Mouse (Mus musculus): Measurements from ENCODE around the gene Metap2. TPM values are rescaled to one million over a fixed set of nuclear protein-coding genes. Genes with fewer than 3 reads are reported as not detected.

The Metap2 gene
- polyA plus RNA-seq, 1 experiment from 2014 or later = 290 TPM

DNA sequence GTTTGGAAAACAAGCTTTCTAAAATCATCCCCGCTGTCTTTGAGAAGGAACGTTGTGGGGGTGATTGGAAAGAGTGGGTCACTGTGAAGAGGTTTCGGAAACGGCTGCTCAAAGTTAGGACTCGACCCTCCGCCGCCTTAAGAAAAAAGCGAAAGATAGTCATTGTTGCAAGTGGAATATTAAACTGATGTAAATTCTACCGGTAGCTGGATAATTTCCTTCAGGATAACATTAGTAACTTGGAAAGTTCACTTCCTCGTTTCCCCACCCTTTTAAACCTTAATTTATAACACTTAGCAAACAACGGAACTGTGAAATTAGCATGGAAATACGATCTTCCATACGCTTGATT, 62.5 kb downstream of the Metap2 start:
- Histone ChIP-seq H3K9ac (peak overlapping the region; percentile 83), H3K27me3 (replicated peaks) (peaks cover 68% of the 10 kb centered on the region), H3K4me2 (peak overlapping the region; percentile 98), H3K27ac (peak overlapping the region; percentile 79; the same call in 1 of the 2 replicates), H3K36me3 (no peaks in the 10 kb centered on the region), H3K4me1 (peaks cover 51% of the 10 kb centered on the region), H3K4me3 (peak overlapping the region; percentile 83), H3K9me3 (replicated peaks) (no peaks in the 10 kb centered on the region)
- ATAC-seq = no peak
- 8% methylated on average over 13 of the region's 13 CpGs for WGBS (ENCODE audit: insufficient replicate concordance)

DNA sequence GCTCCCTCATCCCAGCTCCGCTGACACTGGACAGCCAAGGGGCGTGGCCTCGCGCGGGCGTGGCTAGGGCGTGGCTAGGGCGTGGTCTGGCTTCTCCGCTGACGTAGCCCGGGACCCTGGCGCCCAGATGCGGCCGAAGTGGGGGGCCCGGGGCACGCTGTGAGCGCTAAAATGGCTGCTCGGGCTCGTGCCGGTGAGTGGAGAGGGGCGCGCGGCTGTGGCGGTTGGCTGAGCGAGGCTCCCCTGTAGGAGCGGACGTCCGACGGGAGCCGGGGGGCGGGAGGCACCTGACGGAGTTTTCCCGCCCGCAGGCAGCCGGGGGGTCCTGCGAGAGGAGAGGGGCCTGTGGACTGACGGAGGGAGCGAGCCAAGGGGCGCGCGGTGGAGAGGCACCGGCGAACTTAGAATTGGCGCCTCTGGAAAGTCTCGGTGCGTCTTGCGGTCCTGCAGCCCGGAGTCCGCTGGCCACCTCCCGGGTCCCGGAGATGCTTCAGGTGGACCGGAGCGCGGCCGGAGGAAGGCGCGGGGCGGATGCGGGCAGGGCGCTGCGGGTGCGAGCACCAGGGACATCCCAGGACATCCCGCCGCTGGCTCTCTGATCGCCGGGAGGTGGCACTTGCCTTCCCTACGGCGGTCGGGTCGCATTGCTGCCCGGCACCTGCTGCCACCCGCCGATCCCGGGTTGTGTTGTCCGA, 63.0 kb downstream of the Metap2 start:
- peak; percentile 91 for ATAC-seq
- no peaks in the 10 kb centered on the region for H3K36me3 ChIP-seq
- WGBS (ENCODE audit: insufficient replicate concordance) = 1% methylated on average over 74 of the region's 75 CpGs
- peak overlapping the region; percentile 83 for H3K4me3 ChIP-seq
- no peaks in the 10 kb centered on the region for H3K9me3 ChIP-seq (replicated peaks)
- peaks cover 51% of the 10 kb centered on the region for H3K4me1 ChIP-seq
- peaks cover 68% of the 10 kb centered on the region for H3K27me3 ChIP-seq (replicated peaks)
- H3K27ac ChIP-seq = peak overlapping the region; percentile 79
- peak overlapping the region; percentile 83 for H3K9ac ChIP-seq
- H3K4me2 ChIP-seq = peak overlapping the region; percentile 98

DNA sequence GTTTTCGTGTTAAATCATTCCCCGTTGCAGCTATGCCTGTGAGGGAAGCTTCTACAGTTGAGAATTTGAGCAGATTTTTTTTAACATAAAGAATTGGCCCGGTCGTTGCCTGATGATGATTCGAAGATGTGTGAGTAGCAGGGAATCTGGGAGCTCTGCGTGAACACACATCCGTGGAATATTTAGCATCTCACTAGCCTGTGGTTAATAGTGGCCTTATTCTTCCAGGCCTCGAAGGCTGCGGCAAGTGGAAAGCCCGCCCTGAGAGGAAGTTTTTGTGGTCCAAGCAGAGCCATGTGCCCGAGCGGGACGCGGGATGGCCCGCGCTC, 63.6 kb downstream of the Metap2 start:
- Histone ChIP-seq H3K36me3 (no peaks in the 10 kb centered on the region), H3K4me1 (peaks cover 51% of the 10 kb centered on the region), H3K27me3 (replicated peaks) (peaks cover 68% of the 10 kb centered on the region), H3K4me3 (peak overlapping the region; percentile 83), H3K27ac (peak overlapping the region; percentile 79), H3K9me3 (replicated peaks) (no peaks in the 10 kb centered on the region), H3K4me2 (peak overlapping the region; percentile 98), H3K9ac (peak overlapping the region; percentile 83)
- no peak for ATAC-seq
- WGBS (ENCODE audit: insufficient replicate concordance) = 4% methylated on average over 16 of the region's 16 CpGs

DNA sequence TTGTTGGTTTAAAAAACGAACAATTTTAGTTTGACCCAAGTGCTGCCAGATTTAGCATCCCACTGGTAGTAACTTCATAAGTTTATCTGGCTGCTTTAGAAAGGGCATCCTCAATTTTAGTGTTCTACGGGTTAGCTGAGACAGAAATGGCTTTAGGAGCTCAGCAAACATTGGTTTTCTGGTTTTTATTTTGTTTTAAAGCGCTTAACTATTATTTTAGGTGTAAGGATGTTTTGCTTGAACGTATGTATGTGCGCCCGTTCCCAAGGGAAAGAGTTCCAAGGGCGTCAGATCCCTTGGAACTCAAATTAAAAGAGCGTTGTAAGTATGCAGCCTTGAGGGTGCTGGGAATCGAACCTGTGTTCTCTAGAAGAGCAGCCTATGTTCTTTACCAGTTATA, 64.1 kb downstream of the Metap2 start:
- Histone ChIP-seq H3K27ac (no peak overlapping the region), H3K4me2 (peak overlapping the region; percentile 98), H3K4me1 (peaks cover 51% of the 10 kb centered on the region), H3K36me3 (no peaks in the 10 kb centered on the region), H3K9me3 (replicated peaks) (no peaks in the 10 kb centered on the region), H3K27me3 (replicated peaks) (peaks cover 68% of the 10 kb centered on the region), H3K4me3 (no peak overlapping the region), H3K9ac (no peak overlapping the region)
- 45% methylated on average over 9 of the region's 9 CpGs for WGBS (ENCODE audit: insufficient replicate concordance)
- ATAC-seq = no peak

DNA sequence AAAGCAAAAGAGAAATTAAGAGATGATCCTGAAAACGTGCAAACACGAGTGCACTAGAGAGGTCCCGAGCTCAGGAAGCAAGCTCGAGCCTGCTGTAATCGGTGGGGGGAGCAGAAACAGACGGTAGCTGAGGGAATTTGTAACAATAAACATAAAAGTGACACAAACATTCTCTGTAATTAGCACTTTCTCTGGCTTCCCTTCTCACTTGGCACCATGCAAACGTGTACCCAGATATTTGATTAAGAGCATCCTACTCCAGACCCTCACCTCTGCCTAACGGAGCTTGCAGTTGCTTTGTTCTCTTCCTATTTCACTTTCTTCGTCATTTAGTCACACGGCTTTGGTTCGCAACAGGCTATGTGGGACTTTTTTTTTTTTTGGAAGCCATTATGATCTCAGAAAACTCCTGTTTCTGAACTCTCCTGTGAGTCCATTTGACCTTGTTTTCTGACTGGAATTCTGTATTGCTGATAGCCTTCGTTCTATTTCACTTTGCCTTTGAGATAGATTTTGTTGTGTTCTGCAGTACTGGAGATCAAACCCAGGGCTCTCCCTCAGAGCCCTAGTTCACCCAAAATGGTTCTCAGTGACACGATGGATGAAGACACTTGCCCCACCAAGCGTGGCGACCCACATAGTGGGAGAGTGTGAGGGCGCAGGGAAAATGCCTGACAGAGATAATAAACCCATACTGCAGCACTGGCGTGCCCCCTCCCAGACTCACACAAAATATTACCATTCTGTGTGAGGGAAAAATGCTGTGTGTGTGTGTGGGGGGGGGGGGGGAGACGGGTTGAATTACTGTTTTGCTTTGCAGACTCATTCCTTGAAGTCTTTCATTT, 64.9 kb downstream of the Metap2 start:
- H3K4me1 ChIP-seq = peaks cover 51% of the 10 kb centered on the region
- 8% methylated on average over 18 of the region's 18 CpGs for WGBS (ENCODE audit: insufficient replicate concordance)
- H3K4me3 ChIP-seq = peak overlapping the region; percentile 51
- no peaks in the 10 kb centered on the region for H3K36me3 ChIP-seq
- H3K4me2 ChIP-seq = peak overlapping the region; percentile 98
- peak overlapping the region; percentile 45 for H3K27ac ChIP-seq
- peak overlapping the region; percentile 65 for H3K9ac ChIP-seq
- H3K27me3 ChIP-seq (replicated peaks) = peaks cover 71% of the 10 kb centered on the region
- 0 out of 2 replicates have a peak, but pooled peaks have one; percentile 30 for ATAC-seq
- H3K9me3 ChIP-seq (replicated peaks) = no peaks in the 10 kb centered on the region

DNA sequence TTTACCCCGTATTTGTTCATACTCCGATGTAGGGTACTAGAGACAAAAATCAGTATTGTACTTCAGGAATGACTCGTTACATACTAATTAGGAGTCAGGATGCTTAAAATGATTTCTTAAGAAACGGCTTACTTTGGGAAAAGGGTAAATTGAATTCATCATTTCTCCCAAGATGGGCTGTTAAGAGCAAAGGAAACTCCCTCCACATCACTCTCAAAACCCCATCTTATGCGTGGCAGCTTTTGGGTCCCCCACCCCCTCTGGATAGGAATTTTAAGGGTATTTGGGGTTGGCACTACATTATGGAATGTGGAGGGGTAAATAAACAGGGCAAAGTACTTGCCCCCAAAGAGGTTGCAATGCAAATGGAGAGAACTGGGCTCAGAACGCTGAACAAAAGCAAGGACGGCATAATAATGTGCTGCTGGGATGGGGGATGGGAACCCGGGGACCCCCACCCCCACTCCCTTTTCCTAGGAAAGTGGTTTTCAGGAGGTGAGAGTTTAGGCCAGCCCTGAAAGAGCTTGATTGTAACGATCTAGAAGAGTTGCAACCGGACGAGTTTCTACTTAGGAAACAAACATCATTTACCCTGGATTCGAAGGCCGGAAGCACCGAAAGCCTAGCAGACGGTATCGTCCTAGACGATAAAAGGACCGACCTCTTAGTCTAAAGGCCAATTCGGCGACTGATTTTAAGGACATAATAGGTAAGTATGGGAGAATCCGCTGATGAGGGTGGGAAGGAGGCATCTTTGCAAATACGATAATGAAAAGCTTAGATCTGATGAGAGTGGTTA, 65.8 kb downstream of the Metap2 start, which contains the start of gene Usp44:
TSS of gene Usp44 (plus strand) at position 625 of the 799 bp plus-strand sequence.
- Histone ChIP-seq H3K4me1 (peaks cover 58% of the 10 kb centered on the region), H3K27ac (peak within 1 kb of the TSS; percentile 45), H3K4me2 (peak within 1 kb of the TSS; percentile 98), H3K4me3 (peak within 1 kb of the TSS; percentile 51), H3K36me3 (no peaks in the 10 kb centered on the region), H3K27me3 (replicated peaks) (peaks cover 63% of the 10 kb centered on the region), H3K9ac (peak within 1 kb of the TSS; percentile 65), H3K9me3 (replicated peaks) (no peaks in the 10 kb centered on the region)
- no peak for ATAC-seq
- 23% methylated on average over 22 of the region's 22 CpGs for WGBS (ENCODE audit: insufficient replicate concordance)

DNA sequence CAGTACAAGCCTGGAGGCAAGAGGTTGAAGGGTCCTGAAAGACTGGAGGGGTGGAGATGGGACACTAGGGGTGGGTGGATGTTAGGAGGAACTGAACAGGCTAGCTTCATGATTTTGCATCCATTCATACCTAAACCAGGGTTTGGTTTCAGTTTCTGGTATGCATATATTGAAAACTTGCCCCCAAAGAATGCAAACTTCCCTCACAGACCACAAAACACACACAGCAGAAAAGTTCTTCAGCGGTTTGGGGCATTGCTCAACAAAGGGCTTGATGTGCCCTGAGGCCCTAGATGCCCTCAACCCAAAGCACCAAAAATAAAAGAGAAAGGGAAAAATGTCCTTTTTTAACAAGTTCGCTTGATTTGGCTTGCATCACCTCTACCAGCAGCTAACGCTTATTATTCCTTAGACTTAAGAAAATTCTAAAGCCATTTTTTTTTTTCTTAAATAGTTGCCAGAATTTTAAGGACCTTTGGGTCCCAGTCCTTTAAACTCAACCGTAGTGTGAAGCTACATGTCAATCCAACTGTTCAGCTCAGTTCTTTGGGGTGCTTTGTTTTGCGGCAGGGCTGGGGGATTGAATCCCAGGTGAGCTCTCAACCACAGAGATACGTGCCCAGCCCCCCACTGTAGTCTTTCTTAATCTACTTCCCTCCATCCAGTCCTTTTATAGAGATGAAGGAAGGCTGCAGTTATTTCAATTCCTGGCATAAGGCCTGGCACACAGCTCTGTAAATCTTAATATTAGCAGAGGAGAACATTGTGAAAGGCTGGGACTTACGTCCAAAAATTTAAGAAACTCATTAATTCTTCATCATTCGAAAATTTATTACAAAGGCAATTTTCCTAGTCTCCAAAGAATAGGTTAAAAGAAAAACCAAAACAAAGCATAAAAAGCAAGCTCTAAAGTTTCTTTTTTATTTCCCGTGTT, 66.7 kb downstream of the Metap2 start:
- 46% methylated on average over 9 of the region's 9 CpGs for WGBS (ENCODE audit: insufficient replicate concordance)
- H3K27me3 ChIP-seq (replicated peaks) = peaks cover 53% of the 10 kb centered on the region
- H3K9ac ChIP-seq = no peak overlapping the region
- no peak overlapping the region for H3K4me3 ChIP-seq
- H3K4me2 ChIP-seq = no peak overlapping the region
- no peaks in the 10 kb centered on the region for H3K9me3 ChIP-seq (replicated peaks)
- no peak overlapping the region for H3K27ac ChIP-seq
- ATAC-seq = no peak
- peaks cover 67% of the 10 kb centered on the region for H3K4me1 ChIP-seq
- H3K36me3 ChIP-seq = no peaks in the 10 kb centered on the region

DNA sequence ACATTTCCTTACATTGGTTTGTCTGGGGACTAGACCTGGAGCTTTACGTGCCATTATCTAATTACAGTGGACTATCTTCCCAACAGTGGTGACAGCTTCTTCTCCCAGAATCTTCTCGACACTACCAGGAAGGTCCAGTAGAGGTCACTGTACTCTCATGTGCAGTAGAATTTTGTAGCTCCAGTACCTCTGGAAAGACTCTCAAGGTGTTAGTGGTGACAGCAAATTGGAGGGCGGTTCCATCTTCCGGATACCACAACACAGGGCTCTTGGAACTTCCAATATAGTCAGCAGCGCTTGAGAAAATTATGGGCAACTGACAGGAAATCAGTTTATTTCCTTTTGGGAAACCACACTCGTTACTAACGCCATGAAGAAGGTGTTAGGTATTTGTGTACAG, 78.2 kb downstream of the Metap2 start:
- peaks cover 25% of the 10 kb centered on the region for H3K27me3 ChIP-seq (replicated peaks)
- no peak overlapping the region for H3K27ac ChIP-seq
- H3K4me3 ChIP-seq = no peak overlapping the region
- peak overlapping the region; percentile 37 for H3K4me2 ChIP-seq
- WGBS (ENCODE audit: insufficient replicate concordance) = 17% methylated on average over 7 of the region's 7 CpGs
- no peaks in the 10 kb centered on the region for H3K36me3 ChIP-seq
- peaks cover 39% of the 10 kb centered on the region for H3K4me1 ChIP-seq
- ATAC-seq = peak; percentile 60
- H3K9ac ChIP-seq = 0 out of 2 replicates have a peak overlapping the region, but pooled peaks have one; percentile 17
- H3K9me3 ChIP-seq (replicated peaks) = no peaks in the 10 kb centered on the region

DNA sequence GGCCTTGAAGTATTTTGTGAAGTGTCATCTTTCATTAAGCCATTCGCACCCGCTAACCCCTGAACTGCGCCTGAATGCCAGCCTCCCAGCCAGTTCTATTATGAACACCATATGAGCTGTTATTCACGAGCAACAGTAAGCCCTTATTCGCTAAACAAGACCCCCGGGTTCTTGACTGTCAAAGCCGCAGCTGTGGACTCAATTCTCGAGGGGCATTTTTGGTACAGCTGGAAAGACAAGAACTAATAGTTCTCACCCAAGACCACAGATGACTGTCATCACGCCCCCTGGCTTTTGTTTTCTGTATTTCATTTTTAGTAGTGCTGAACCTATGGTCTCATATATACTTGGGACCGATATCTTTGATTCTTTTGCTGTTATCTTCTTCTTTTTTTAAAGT, 83.1 kb downstream of the Metap2 start:
- 76% methylated on average over 10 of the region's 10 CpGs for WGBS (ENCODE audit: insufficient replicate concordance)
- H3K4me1 ChIP-seq = peaks cover 10% of the 10 kb centered on the region
- H3K9ac ChIP-seq = no peak overlapping the region
- no peak overlapping the region for H3K4me3 ChIP-seq
- peaks cover 26% of the 10 kb centered on the region for H3K27me3 ChIP-seq (replicated peaks)
- H3K4me2 ChIP-seq = no peak overlapping the region
- no peaks in the 10 kb centered on the region for H3K36me3 ChIP-seq
- no peak overlapping the region for H3K27ac ChIP-seq
- no peak for ATAC-seq
- no peaks in the 10 kb centered on the region for H3K9me3 ChIP-seq (replicated peaks)

DNA sequence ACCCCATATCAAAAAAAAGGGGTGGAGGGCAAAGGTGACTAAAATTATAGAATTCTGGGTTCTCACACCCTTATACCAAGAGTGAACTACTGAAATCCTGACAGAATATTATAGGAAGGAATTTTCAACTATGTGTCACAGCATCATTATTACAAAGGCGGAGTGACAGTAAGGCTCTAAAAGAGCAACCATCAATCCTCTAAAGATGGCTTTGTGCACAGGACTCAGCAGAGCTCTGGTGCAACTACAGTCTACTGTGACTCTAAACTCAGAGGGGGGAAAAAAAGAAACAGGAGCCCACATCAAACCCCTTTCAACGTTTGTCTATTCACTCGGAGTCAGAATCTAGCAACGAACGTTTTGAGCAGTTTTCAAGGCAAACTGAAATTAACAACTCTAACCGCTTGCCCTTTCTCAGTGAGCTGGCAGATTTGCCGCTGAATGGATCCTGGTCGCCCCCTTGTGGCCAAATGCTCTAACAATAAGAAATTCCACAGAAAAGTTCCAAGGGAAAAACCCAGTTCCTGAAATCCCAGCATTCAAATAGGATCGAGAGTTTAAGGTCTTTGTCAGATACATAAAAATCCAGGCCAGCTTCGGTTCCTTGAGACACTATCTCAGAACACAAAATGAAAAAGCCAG, 84.0 kb downstream of the Metap2 start:
- no peak overlapping the region for H3K4me3 ChIP-seq
- H3K27me3 ChIP-seq (replicated peaks) = peaks cover 23% of the 10 kb centered on the region
- peak overlapping the region; percentile 33; the same call in 1 of the 2 replicates for H3K4me2 ChIP-seq
- no peak overlapping the region for H3K27ac ChIP-seq
- no peaks in the 10 kb centered on the region for H3K36me3 ChIP-seq
- H3K9me3 ChIP-seq (replicated peaks) = no peaks in the 10 kb centered on the region
- 0 out of 2 replicates have a peak, but pooled peaks cover 5% of the 10 kb centered on the region for H3K4me1 ChIP-seq
- H3K9ac ChIP-seq = no peak overlapping the region
- WGBS (ENCODE audit: insufficient replicate concordance) = 11% methylated on average over 10 of the region's 10 CpGs
- no peak for ATAC-seq
